Mouse (Mus musculus) cortical plate, adult 2 months (tissue): Measurements from ENCODE around the gene Hist4h4.

ENCODE experiments used
- CTCF ChIP-seq: fragments of 200-500 bp; IDR thresholded peaks from 2 replicates; pipeline ENCODE4 v1.5.1; 2011; ENCODE audit warnings: mild to moderate bottlenecking, control low read depth, low read length; ENCODE audit not compliant: insufficient read depth; ENCODE audit errors: extremely low read depth
- POLR2A ChIP-seq: fragments of 200-500 bp; IDR thresholded peaks from 2 replicates; pipeline ENCODE4 v1.6.1; 2011; ENCODE audit warnings: mild to moderate bottlenecking, low read length, control low read depth; ENCODE audit not compliant: insufficient read depth; ENCODE audit errors: extremely low read depth

GRCm38 (mm10) chr6:136792884-136793758, 11.1 kb downstream of the Hist4h4 start:
- TF ChIP-seq CTCF = no peak
- TF ChIP-seq POLR2A = no peak
